Mouse (Mus musculus) lung, adult 2 months (tissue): Measurements from ENCODE around the gene Ube2u.

Source experiments
- CTCF ChIP-seq: fragments of 200-500 bp; IDR thresholded peaks from 2 replicates; pipeline ENCODE4 v1.5.1; 2011; ENCODE audit warnings: mild to moderate bottlenecking, low read length, control low read depth; ENCODE audit not compliant: insufficient read depth
- POLR2A ChIP-seq: fragments of 200-500 bp; IDR thresholded peaks from 2 replicates; pipeline ENCODE4 v1.6.1; 2011; ENCODE audit warnings: low read depth, mild to moderate bottlenecking, control low read depth, low read length, borderline replicate concordance; ENCODE audit errors: extremely low read depth

- TF ChIP-seq POLR2A (no peak), CTCF (no peak)
These were observed 118.4 kb downstream of the Ube2u start for GRCm38 (mm10) chr4:100597049-100597448.
